Mouse (Mus musculus): ENCODE data around the gene Paics. TPM values are rescaled to one million over a fixed set of nuclear protein-coding genes. Genes with fewer than 3 reads are reported as not detected.
"Not testable (repeated sequence)": the region's sequence is repeated elsewhere in the genome, so short reads cannot be mapped to it uniquely, and the experiment has no call there.

The Paics gene
- polyA plus RNA-seq, 1 experiment from 2014 or later, result 161 TPM

DNA sequence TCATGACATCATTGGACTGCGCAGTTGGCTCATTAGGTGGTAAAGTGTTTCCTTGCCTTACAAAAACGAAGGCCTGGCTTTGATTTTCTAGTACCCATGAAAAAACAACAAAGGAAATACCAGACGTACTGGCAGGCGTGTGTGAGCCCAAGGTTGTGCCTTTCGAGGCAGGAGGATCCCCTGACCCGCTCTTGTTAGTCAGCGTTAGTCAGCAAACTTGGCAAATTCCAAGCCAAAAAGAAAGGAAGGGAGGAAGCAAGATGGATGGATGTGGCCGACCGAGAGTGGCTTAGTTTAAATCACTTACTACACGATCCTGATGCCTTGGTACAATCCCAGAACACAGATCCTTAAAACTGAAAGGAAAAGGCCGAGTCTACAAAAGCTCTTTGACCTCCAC is 11.4 kb downstream of the Paics start:
- DNase-seq (ENCODE audit: low spot score), result no peak
- Histone ChIP-seq H3K4me2 (replicated peaks) (no peak overlapping the region), H3K4me3 (replicated peaks; ENCODE audit: low read length) (no peak overlapping the region), H3K27me3 (ENCODE audit: control insufficient read depth, insufficient read depth, low read length) (no peaks in the 10 kb centered on the region), H3K36me3 (replicated peaks; ENCODE audit: control insufficient read depth, insufficient read depth) (peaks cover 95% of the 10 kb centered on the region), H3K9me3 (ENCODE audit: control insufficient read depth, low read length) (no peaks in the 10 kb centered on the region), H3K9ac (no peak overlapping the region), H3K27ac (no peak overlapping the region), H3K4me1 (replicated peaks; ENCODE audit: control insufficient read depth, insufficient read depth, low read length) (no peaks in the 10 kb centered on the region)
- 83% methylated on average over 11 of the region's 11 CpGs for WGBS
- no peak for ATAC-seq (ENCODE audit: low FRiP score)

DNA sequence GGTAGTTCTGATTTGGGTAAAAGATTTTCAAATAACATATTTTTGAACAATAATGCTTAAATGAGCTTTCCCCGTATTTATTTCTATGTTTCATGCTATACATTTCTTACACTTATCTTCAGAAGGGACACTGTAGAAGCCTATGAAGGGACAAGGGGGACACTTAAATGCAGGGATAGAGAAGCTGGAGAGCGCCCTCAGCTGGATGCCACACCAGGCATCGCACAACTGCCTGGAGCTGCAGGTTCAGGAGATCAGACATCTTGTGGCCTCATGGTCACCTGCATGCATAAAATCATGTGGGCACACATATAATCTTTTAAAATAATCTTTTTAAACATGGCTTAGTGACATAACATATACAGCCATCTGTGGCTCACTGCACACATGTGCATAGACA is 13.5 kb downstream of the Paics start:
- H3K9me3 ChIP-seq (ENCODE audit: control insufficient read depth, low read length), result no peaks in the 10 kb centered on the region
- H3K36me3 ChIP-seq (replicated peaks; ENCODE audit: control insufficient read depth, insufficient read depth), result peaks cover 97% of the 10 kb centered on the region
- no peak overlapping the region for H3K4me3 ChIP-seq (replicated peaks; ENCODE audit: low read length)
- H3K9ac ChIP-seq, result no peak overlapping the region
- no peak overlapping the region for H3K4me2 ChIP-seq (replicated peaks)
- H3K27ac ChIP-seq, result no peak overlapping the region
- no peak for ATAC-seq (ENCODE audit: low FRiP score)
- WGBS, result over 99% methylated on average over 3 of the region's 3 CpGs
- H3K4me1 ChIP-seq (replicated peaks; ENCODE audit: control insufficient read depth, insufficient read depth, low read length), result no peaks in the 10 kb centered on the region
- no peak for DNase-seq (ENCODE audit: low spot score)
- no peaks in the 10 kb centered on the region for H3K27me3 ChIP-seq (ENCODE audit: control insufficient read depth, insufficient read depth, low read length)

DNA sequence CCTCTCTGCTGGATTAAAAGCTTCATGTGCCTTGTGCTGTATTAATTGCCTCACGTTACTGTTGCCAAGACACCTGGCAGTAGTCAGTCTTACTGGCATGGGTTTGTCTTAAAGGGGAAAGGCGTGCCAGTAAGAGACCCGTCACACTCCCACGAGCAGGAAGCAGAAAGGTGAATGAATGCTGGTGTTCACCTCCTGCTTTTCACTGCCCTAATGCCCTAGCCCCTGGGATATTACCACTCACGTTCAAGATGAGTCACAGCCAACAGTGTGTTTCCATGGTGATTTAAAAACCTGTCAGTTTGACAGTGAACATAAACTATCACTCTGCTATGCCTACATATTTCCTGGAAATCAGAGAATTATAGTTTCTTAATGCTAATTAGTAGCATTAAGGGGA is 18.1 kb downstream of the Paics start:
- 79% methylated on average over 5 of the region's 5 CpGs for WGBS
- no peak overlapping the region for H3K4me2 ChIP-seq (replicated peaks)
- no peak for ATAC-seq (ENCODE audit: low FRiP score)
- peaks cover 57% of the 10 kb centered on the region for H3K36me3 ChIP-seq (replicated peaks; ENCODE audit: control insufficient read depth, insufficient read depth)
- no peak overlapping the region for H3K27ac ChIP-seq
- no peak for DNase-seq (ENCODE audit: low spot score)
- no peak overlapping the region for H3K9ac ChIP-seq
- no peaks in the 10 kb centered on the region for H3K9me3 ChIP-seq (ENCODE audit: control insufficient read depth, low read length)
- H3K27me3 ChIP-seq (ENCODE audit: control insufficient read depth, insufficient read depth, low read length), result no peaks in the 10 kb centered on the region
- H3K4me1 ChIP-seq (replicated peaks; ENCODE audit: control insufficient read depth, insufficient read depth, low read length), result peaks cover 7% of the 10 kb centered on the region
- H3K4me3 ChIP-seq (replicated peaks; ENCODE audit: low read length), result no peak overlapping the region

DNA sequence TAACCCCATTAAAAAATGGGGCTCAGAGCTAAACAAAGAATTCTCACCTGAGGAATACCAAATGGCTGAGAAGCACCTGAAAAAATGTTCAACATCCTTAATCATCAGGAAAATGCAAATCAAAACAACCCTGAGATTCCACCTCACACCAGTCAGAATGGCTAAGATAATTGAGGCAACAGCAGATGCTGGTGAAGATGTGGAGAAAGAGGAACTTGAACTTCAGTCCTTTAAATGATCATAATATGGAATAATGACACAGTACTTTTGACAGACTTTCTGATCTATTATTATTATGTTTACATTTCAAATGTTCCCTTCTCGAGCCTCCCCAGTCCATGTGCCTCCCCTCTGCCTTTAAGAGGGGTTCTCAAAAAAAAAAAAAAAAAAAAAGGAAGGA is 20.0 kb downstream of the Paics start:
- not testable (repeated sequence) for H3K27me3 ChIP-seq (ENCODE audit: control insufficient read depth, insufficient read depth, low read length); H3K4me2 ChIP-seq (replicated peaks); H3K4me3 ChIP-seq (replicated peaks; ENCODE audit: low read length); H3K27ac ChIP-seq; DNase-seq (ENCODE audit: low spot score); H3K9me3 ChIP-seq (ENCODE audit: control insufficient read depth, low read length); H3K9ac ChIP-seq; ATAC-seq (ENCODE audit: low FRiP score)
- Histone ChIP-seq H3K4me1 (replicated peaks; ENCODE audit: control insufficient read depth, insufficient read depth, low read length) (peaks cover 15% of the 10 kb centered on the region), H3K36me3 (replicated peaks; ENCODE audit: control insufficient read depth, insufficient read depth) (peaks cover 39% of the 10 kb centered on the region)
- 93% methylated on average over 1 of the region's 1 CpGs for WGBS

DNA sequence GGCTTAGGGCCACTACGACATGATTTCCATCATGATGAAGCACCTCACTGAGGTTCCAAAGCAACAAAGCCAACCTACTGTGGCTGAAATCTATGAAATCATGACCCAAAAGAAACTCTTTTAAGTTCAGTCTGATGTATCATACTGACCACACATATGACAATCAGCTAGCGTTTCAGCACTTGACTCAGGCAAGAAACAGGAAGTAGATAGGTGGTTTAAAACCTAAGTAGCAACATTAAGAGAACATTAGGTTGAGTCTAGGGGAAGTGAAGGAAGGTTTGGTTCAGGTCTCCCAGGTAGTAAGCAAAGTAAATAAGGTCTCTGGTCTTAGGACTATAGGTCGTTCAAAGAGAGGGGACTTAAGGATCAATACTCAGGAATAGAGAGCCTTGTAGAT is 22.4 kb downstream of the Paics start:
- no peak overlapping the region; the same call in 1 of the 2 replicates for H3K9ac ChIP-seq

DNA sequence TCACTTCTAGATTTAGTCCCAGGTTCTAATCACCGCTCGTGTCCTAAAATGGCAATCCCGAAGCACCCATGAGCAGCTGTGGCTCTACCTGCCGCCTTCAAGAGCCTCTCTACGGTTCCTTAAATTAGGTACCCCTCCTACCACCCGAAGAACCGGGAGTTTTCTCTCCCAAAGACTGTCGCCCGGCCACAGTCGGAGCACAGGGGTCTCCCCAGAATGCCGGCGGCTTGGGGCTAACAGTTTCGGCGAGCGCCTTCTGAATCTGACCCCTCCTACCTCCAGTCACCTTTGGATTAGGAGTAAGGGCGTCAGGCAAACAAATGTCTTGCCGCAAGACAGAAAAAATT is 23.1 kb downstream of the Paics start:
- peak overlapping the region; percentile 77 for H3K4me2 ChIP-seq (replicated peaks)
- H3K4me1 ChIP-seq (replicated peaks; ENCODE audit: control insufficient read depth, insufficient read depth, low read length), result peaks cover 15% of the 10 kb centered on the region
- WGBS, result 4% methylated on average over 17 of the region's 17 CpGs
- ATAC-seq (ENCODE audit: low FRiP score) (peak; percentile 51), DNase-seq (ENCODE audit: low spot score) (no peak)
- H3K9me3 ChIP-seq (ENCODE audit: control insufficient read depth, low read length), result no peaks in the 10 kb centered on the region
- H3K36me3 ChIP-seq (replicated peaks; ENCODE audit: control insufficient read depth, insufficient read depth), result peaks cover 25% of the 10 kb centered on the region
- H3K9ac ChIP-seq, result peak overlapping the region; percentile 82
- peak overlapping the region; percentile 81 for H3K4me3 ChIP-seq (replicated peaks; ENCODE audit: low read length)
- no peaks in the 10 kb centered on the region for H3K27me3 ChIP-seq (ENCODE audit: control insufficient read depth, insufficient read depth, low read length)
- no peak overlapping the region for H3K27ac ChIP-seq

More for the DNA sequence above, 22.4 kb downstream of the Paics start:
- no peak overlapping the region for H3K27ac ChIP-seq
- DNase-seq (ENCODE audit: low spot score), result no peak
- H3K27me3 ChIP-seq (ENCODE audit: control insufficient read depth, insufficient read depth, low read length), result no peaks in the 10 kb centered on the region
- WGBS, result 62% methylated on average over 3 of the region's 3 CpGs
- H3K4me3 ChIP-seq (replicated peaks; ENCODE audit: low read length), result peak overlapping the region; percentile 81
- H3K4me2 ChIP-seq (replicated peaks), result peak overlapping the region; percentile 77
- H3K4me1 ChIP-seq (replicated peaks; ENCODE audit: control insufficient read depth, insufficient read depth, low read length), result peaks cover 15% of the 10 kb centered on the region
- no peak for ATAC-seq (ENCODE audit: low FRiP score)
- no peaks in the 10 kb centered on the region for H3K9me3 ChIP-seq (ENCODE audit: control insufficient read depth, low read length)
- H3K36me3 ChIP-seq (replicated peaks; ENCODE audit: control insufficient read depth, insufficient read depth), result peaks cover 24% of the 10 kb centered on the region

DNA sequence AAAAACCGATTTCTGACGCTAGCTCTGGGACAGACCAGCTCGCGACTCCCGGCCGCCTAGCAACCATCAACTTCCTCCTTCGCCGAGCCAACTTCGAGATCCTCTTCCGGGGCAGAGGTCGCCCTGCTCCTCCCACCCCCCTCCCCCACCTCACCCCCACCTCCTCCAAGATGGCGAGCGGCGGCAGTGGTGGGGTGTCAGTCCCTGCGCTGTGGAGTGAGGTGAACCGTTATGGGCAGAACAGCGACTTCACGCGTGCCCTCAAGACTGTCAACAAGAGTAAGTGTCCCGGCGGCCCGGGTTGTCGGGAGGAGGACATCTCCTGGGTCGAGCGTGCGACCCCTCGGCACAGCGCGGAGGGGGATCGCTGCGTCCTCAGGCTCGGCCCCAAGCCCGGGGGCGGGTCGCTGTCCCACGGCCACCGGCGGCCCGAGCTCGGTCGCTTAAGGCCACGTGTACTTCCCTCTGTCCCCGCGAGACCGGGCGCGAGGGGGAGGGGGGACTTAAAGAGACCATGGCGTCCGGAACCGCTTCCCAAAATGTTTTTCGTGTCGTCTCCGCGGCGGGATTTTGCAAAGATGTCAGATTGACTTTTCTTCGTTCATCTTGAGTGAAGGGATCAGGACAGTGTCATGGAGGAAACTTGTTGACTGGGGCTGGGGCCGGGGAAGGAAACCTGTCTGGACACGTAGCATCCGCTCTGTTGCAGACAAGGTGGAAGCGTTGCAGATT is 23.6 kb downstream of the Paics start, which contains the start of gene Srp72:
Gene Srp72, plus strand, starts transcription at position 130 of the 732 bp plus-strand sequence.
- ATAC-seq (ENCODE audit: low FRiP score) (peak; percentile 96), DNase-seq (ENCODE audit: low spot score) (peak; percentile 88)
- peaks cover 25% of the 10 kb centered on the region for H3K36me3 ChIP-seq (replicated peaks; ENCODE audit: control insufficient read depth, insufficient read depth)
- WGBS, result under 1% methylated on average over 60 of the region's 60 CpGs
- H3K9ac ChIP-seq, result peak within 1 kb of the TSS; percentile 82
- peaks cover 15% of the 10 kb centered on the region for H3K4me1 ChIP-seq (replicated peaks; ENCODE audit: control insufficient read depth, insufficient read depth, low read length)
- peak within 1 kb of the TSS; percentile 81 for H3K4me3 ChIP-seq (replicated peaks; ENCODE audit: low read length)
- H3K4me2 ChIP-seq (replicated peaks), result peak within 1 kb of the TSS; percentile 77
- no peaks in the 10 kb centered on the region for H3K27me3 ChIP-seq (ENCODE audit: control insufficient read depth, insufficient read depth, low read length)
- H3K9me3 ChIP-seq (ENCODE audit: control insufficient read depth, low read length), result no peaks in the 10 kb centered on the region
- H3K27ac ChIP-seq, result peak within 1 kb of the TSS; percentile 87

DNA sequence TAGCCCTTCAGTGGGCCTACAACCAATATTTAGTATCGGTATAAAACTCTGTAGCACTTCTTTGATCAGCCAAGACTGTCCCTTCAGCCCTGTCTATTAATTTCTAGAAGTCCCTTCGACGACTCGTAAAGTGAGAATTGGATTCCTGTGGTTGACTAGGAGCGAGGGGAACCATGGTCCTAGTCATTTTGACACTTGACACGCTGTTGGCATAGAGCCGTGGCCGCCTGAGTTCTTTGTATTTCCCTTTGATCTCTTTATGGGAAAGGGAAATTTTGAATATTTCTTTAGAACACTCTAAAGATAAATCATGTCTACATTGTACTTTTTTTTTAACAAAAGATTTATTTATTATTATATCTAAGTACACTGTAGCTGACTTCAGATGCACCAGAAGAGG is 24.6 kb downstream of the Paics start:
- WGBS, result 91% methylated on average over 8 of the region's 8 CpGs
- H3K9me3 ChIP-seq (ENCODE audit: control insufficient read depth, low read length), result no peaks in the 10 kb centered on the region
- no peaks in the 10 kb centered on the region for H3K27me3 ChIP-seq (ENCODE audit: control insufficient read depth, insufficient read depth, low read length)
- H3K4me2 ChIP-seq (replicated peaks), result peak overlapping the region; percentile 77
- no peak for DNase-seq (ENCODE audit: low spot score)
- H3K27ac ChIP-seq, result no peak overlapping the region
- peaks cover 28% of the 10 kb centered on the region for H3K36me3 ChIP-seq (replicated peaks; ENCODE audit: control insufficient read depth, insufficient read depth)
- H3K9ac ChIP-seq, result 0 out of 2 replicates have a peak overlapping the region, but pooled peaks have one; percentile 82
- ATAC-seq (ENCODE audit: low FRiP score), result no peak
- H3K4me3 ChIP-seq (replicated peaks; ENCODE audit: low read length), result peak overlapping the region; percentile 81
- peaks cover 15% of the 10 kb centered on the region for H3K4me1 ChIP-seq (replicated peaks; ENCODE audit: control insufficient read depth, insufficient read depth, low read length)

DNA sequence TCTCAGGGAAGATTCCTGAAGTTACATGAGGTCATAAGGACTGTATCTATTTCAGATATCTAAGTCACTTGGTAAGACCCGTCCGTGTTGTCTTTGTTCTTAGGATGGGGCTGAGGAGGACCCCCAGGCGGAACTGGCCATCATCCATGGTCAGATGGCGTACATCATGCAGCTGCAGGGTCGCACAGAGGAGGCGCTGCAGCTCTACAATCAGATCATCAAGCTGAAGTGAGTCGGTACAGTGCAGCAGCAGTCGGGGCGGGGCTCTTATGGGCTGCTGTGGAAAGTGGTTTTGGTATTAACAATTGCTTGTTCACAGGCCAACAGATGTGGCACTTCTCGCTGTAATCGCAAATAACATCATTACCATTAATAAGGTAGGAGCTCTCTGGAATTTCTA is 32.9 kb downstream of the Paics start:
- WGBS, result 95% methylated on average over 11 of the region's 11 CpGs
- H3K9ac ChIP-seq, result no peak overlapping the region
- no peaks in the 10 kb centered on the region for H3K9me3 ChIP-seq (ENCODE audit: control insufficient read depth, low read length)
- H3K4me3 ChIP-seq (replicated peaks; ENCODE audit: low read length), result no peak overlapping the region
- no peaks in the 10 kb centered on the region for H3K4me1 ChIP-seq (replicated peaks; ENCODE audit: control insufficient read depth, insufficient read depth, low read length)
- no peak overlapping the region for H3K27ac ChIP-seq
- H3K36me3 ChIP-seq (replicated peaks; ENCODE audit: control insufficient read depth, insufficient read depth), result peaks cover 89% of the 10 kb centered on the region
- no peak for ATAC-seq (ENCODE audit: low FRiP score)
- H3K27me3 ChIP-seq (ENCODE audit: control insufficient read depth, insufficient read depth, low read length), result no peaks in the 10 kb centered on the region
- DNase-seq (ENCODE audit: low spot score), result no peak
- no peak overlapping the region for H3K4me2 ChIP-seq (replicated peaks)

Data from hindbrain, embryonic 14.5 days (tissue).